Mouse (Mus musculus): Measurements from ENCODE around the gene Dnaic1.

DNA sequence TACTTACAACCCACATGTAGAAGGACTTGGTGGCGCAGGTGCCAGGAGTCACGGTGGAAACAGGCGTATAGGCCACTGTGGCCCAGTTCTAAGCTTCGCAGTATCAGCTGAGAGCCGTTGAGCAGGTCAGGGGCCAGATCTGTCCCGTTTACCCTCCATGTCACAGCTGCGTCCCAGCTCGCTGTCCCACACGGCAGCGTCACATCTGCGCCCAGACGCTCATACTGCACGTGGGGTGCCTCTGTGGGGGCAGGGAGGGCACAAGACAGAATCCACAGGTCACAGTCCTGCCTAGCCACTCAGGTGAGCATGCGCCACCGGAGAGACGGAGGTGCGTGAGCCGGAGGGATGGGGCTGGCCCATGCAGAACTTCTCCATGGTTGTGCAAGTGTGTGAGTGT, 101.3 kb downstream of the Dnaic1 start:
- TF ChIP-seq POLR2A (IDR thresholded peaks at IDR 0.05; ENCODE audit: low read depth, low read length) (no peak), CTCF (conservative IDR thresholded peaks at IDR 0.05 in 1 of 2, IDR thresholded peaks at IDR 0.05 in 1 of 2; ENCODE audit: low read depth in 2 of 2, low read length in 2 of 2) (no peak), MAX (IDR thresholded peaks at IDR 0.05; ENCODE audit: low read length) (no peak), MYC (IDR thresholded peaks at IDR 0.05; ENCODE audit: low read depth, low read length) (no peak), USF1 (IDR thresholded peaks at IDR 0.05; ENCODE audit: low read depth, low read length) (no peak), JUND (conservative IDR thresholded peaks at IDR 0.05; ENCODE audit: low read depth, low read length) (no peak), GABPA (IDR thresholded peaks at IDR 0.05; ENCODE audit: insufficient replicate concordance, low read depth, low read length) (no peak), EP300 (IDR thresholded peaks at IDR 0.05; ENCODE audit: low read length) (no peak), ZKSCAN1 (IDR thresholded peaks at IDR 0.05; ENCODE audit: borderline replicate concordance, low read depth, low read length) (no peak), CHD2 (IDR thresholded peaks at IDR 0.05; ENCODE audit: low read length) (no peak), HCFC1 (IDR thresholded peaks at IDR 0.05; ENCODE audit: low read depth, low read length) (no peak)

Measured in CH12.LX (cell line).